Mouse (Mus musculus): ENCODE measurements around the gene Fto.

Fto gene

GRCm38 (mm10) chr8:91630320-91631033 is 317.2 kb downstream of the Fto start:
- no peak for DNase-seq

GRCm38 (mm10) chr8:91632411-91632810 is 319.1 kb downstream of the Fto start:
- no peak for DNase-seq

GRCm38 (mm10) chr8:91635406-91635805 is 322.1 kb downstream of the Fto start:
- no peak for DNase-seq

- no peak for DNase-seq
Measured at GRCm38 (mm10) chr8:91636887-91637286, 323.6 kb downstream of the Fto start.

- DNase-seq: no peak
Measured at GRCm38 (mm10) chr8:91637684-91638083, 324.4 kb downstream of the Fto start.

- DNase-seq: no peak
Measured at GRCm38 (mm10) chr8:91638256-91638655, 324.9 kb downstream of the Fto start.

- no peak for DNase-seq
Measured at GRCm38 (mm10) chr8:91640471-91640870, 327.1 kb downstream of the Fto start.

- DNase-seq: no peak
Measured at GRCm38 (mm10) chr8:91645484-91645883, 332.2 kb downstream of the Fto start.

GRCm38 (mm10) chr8:91647959-91648358 is 334.6 kb downstream of the Fto start:
- no peak for DNase-seq

- DNase-seq: no peak
Measured at GRCm38 (mm10) chr8:91648776-91649175, 335.5 kb downstream of the Fto start.

GRCm38 (mm10) chr8:91653561-91653960 is 340.2 kb downstream of the Fto start:
- DNase-seq: no peak

- no peak for DNase-seq
Measured at GRCm38 (mm10) chr8:91657381-91657780, 344.1 kb downstream of the Fto start.

GRCm38 (mm10) chr8:91660879-91661278 is 347.6 kb downstream of the Fto start:
- DNase-seq: no peak

GRCm38 (mm10) chr8:91669461-91670071 is 356.2 kb downstream of the Fto start:
- DNase-seq: no peak

GRCm38 (mm10) chr8:91676928-91677327 is 363.6 kb downstream of the Fto start:
- DNase-seq: no peak

GRCm38 (mm10) chr8:91679451-91679850 is 366.1 kb downstream of the Fto start:
- no peak for DNase-seq

GRCm38 (mm10) chr8:91680125-91680524 is 366.8 kb downstream of the Fto start:
- DNase-seq: no peak

- no peak for DNase-seq
Measured at GRCm38 (mm10) chr8:91684596-91685317, 371.4 kb downstream of the Fto start.

- no peak for DNase-seq
Measured at GRCm38 (mm10) chr8:91685408-91685807, 372.1 kb downstream of the Fto start.

- no peak for DNase-seq
Measured at GRCm38 (mm10) chr8:91692056-91692721, 378.9 kb downstream of the Fto start.

GRCm38 (mm10) chr8:91706533-91706932 is 393.2 kb downstream of the Fto start:
- no peak for DNase-seq

- no peak for DNase-seq
Measured at GRCm38 (mm10) chr8:91708661-91709060, 395.3 kb downstream of the Fto start.

- DNase-seq: no peak
Measured at GRCm38 (mm10) chr8:91709768-91710167, 396.4 kb downstream of the Fto start.

- no peak for DNase-seq
Measured at GRCm38 (mm10) chr8:91711202-91711601, 397.9 kb downstream of the Fto start.

All from thymus, postnatal 14 days (tissue).